Mouse (Mus musculus) midbrain, postnatal 0 days (tissue): ENCODE measurements around the gene Dhrs11. TPM values are rescaled to one million over a fixed set of nuclear protein-coding genes. Genes with fewer than 3 reads are reported as not detected.

Experiments
- ATAC-seq: fragments of 200-750 bp; cut with Nextera tagmentation; 2 replicates; pipeline ENCODE4 v1.8.0; 2017; ENCODE audit warnings: moderate number of reproducible peaks, mild to moderate bottlenecking, moderate TSS enrichment, moderate library complexity; ENCODE audit not compliant: low FRiP score
- DNase-seq: peaks from one replicate; pipeline ENCODE4 v3.0.0-alpha.2; 2015; ENCODE audit warnings: low spot score
- H3K27ac ChIP-seq: fragments of 300-500 bp; sonication (generic); 2 replicates; pipeline ENCODE4 v1.5.1; 2014; ENCODE audit warnings: low read depth, mild to moderate bottlenecking, low read length, mixed read lengths
- H3K27me3 ChIP-seq: fragments of 300-500 bp; sonication (generic); 2 replicates; pipeline ENCODE4 v1.6.1; 2014; ENCODE audit warnings: low read length, control low read depth, mixed read lengths; ENCODE audit not compliant: insufficient read depth
- H3K36me3 ChIP-seq: fragments of 300-500 bp; sonication (generic); 2 replicates; pipeline ENCODE4 v1.6.1; 2014; ENCODE audit warnings: low read length, control low read depth, mixed read lengths; ENCODE audit not compliant: insufficient read depth
- H3K4me1 ChIP-seq: fragments of 300-500 bp; sonication (generic); 2 replicates; pipeline ENCODE4 v1.6.1; 2014; ENCODE audit warnings: mild to moderate bottlenecking, control low read depth, antibody characterized with exemption, low read length, mixed read lengths; ENCODE audit not compliant: insufficient read depth
- H3K4me2 ChIP-seq: fragments of 300-500 bp; sonication (generic); 2 replicates; pipeline ENCODE4 v1.6.1; 2014; ENCODE audit warnings: low read depth, mild to moderate bottlenecking, low read length, mixed read lengths; ENCODE audit not compliant: poor library complexity, severe bottlenecking
- H3K4me3 ChIP-seq: fragments of 300-500 bp; sonication (generic); 2 replicates; pipeline ENCODE4 v1.5.1; 2014; ENCODE audit warnings: low read depth, mild to moderate bottlenecking, low read length, moderate library complexity
- H3K9ac ChIP-seq: fragments of 300-500 bp; sonication (generic); replicated peaks from 2 replicates; pipeline ENCODE4 v1.6.1; 2014; ENCODE audit warnings: mild to moderate bottlenecking, low read length, moderate library complexity, mixed read lengths; ENCODE audit not compliant: poor library complexity, severe bottlenecking
- H3K9me3 ChIP-seq: fragments of 300-500 bp; sonication (generic); 2 replicates; pipeline ENCODE4 v1.6.1; 2016; ENCODE audit warnings: low read length, control low read depth
- CTCF ChIP-seq: IDR thresholded peaks from 2 replicates; pipeline ENCODE4 v1.5.1; 2016; ENCODE audit warnings: antibody characterized with exemption, mild to moderate bottlenecking
- WGBS: fragments of 180-500 bp; shearing (Covaris S2); extraction: QIAGEN DNeasy Blood & Tissue Kit; methylation state at CpG from one replicate; pipeline ENCODE4 v1.1.7; 2014; 5-methylcytosine and 5-hydroxymethylcytosine counted together
- polyA plus RNA-seq: library from polyadenylated mRNA; unstranded; fragments of >200 nt; fragmentation: Nextera tagmentation; extraction: Ambion mirVana; gene quantifications from 2 replicates; pipeline ENCODE4 v1.2.1, GENCODE M21; 2015
- total RNA-seq: library from RNA; depleted of rRNA; stranded (reverse); fragments of >200 nt; gene quantifications from 2 replicates; pipeline ENCODE4 v1.2.3, GENCODE M21; 2014

The Dhrs11 gene
- total and polyA plus RNA-seq, 2 experiments from 2014 or later = 9.1 to 10.1 TPM

- H3K9ac ChIP-seq = peak overlapping the region; percentile 74
- TF ChIP-seq CTCF = peak; percentile 91
- H3K4me1 ChIP-seq = no peaks in the 10 kb centered on the region
- peak overlapping the region; percentile 97 for H3K4me2 ChIP-seq
- H3K27me3 ChIP-seq = no peaks in the 10 kb centered on the region
- H3K9me3 ChIP-seq = no peaks in the 10 kb centered on the region
- H3K27ac ChIP-seq = peak overlapping the region; percentile 65
- ATAC-seq (peak; percentile 38; the same call in 1 of the 2 replicates), DNase-seq (peak; percentile 88)
- WGBS = under 1% methylated on average over 39 of the region's 39 CpGs
- no peaks in the 10 kb centered on the region; the same call in 1 of the 2 replicates for H3K36me3 ChIP-seq
- peak overlapping the region; percentile 76 for H3K4me3 ChIP-seq
Observed at GRCm38 (mm10) chr11:84818085-84818960, 10.5 kb downstream of the Dhrs11 start.

DNA sequence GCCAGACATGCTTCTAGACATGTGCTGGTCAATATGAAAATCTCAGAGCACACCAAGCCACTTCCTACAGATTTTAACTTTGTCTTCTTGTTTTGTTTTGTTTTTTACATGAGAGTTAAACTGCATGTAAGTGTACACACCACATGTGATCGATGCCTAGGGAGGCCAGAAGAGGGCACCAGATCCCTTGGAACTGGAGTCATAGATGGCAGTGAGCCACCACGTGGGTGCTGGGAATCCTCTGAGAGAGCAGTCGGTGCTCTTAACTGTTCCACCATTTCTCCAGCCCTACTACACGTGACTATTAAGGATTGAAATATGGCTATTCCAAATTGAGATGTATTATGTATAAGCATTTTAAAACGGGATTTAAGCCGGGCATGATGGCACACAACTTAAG is 11.4 kb downstream of the Dhrs11 start:
- Histone ChIP-seq H3K4me1 (no peaks in the 10 kb centered on the region), H3K36me3 (no peaks in the 10 kb centered on the region; the same call in 1 of the 2 replicates), H3K27ac (no peak overlapping the region), H3K27me3 (no peaks in the 10 kb centered on the region), H3K4me3 (no peak overlapping the region), H3K9me3 (no peaks in the 10 kb centered on the region), H3K9ac (no peak overlapping the region), H3K4me2 (no peak overlapping the region)
- ATAC-seq (no peak), DNase-seq (peak; percentile 31)
- WGBS = 80% methylated on average over 6 of the region's 6 CpGs
- peak; percentile 58 for TF ChIP-seq CTCF

DNA sequence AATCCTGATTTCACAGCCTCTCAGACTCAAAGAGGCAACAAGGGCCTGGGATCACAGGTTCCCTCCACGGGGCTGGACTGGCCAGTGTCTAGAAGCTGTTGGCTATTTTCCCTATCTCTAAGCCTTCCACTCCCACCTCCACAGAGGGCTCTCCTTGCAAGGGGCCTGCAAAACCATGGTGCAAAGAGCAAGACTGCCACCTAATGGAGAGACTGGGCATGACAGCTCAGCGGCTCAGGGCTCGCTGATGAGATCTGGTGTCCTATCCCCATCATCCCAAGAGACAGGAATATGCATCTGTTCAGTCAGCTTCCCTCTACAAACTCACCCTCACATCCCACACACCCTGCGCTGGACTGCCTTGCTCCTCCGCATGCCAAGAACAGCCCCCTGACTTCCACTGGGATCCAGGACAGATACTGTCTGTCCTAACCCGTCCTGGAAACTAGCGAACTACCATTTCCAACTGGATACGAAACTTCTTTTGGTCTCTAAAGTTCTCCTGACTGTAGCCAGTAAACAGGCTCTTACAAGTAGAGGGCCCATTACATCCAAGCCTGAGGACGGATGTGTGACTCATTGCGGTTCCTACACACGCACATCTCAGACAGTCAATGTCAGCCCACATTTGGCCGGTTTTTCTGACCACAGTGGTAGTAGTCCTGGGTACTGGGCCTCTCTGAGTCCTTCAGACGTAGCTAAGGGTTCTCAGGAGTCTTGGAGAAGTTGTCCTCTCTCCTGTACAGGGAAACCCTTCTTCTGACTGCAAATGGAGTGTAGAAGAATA is 14.9 kb downstream of the Dhrs11 start:
- Histone ChIP-seq H3K27ac (no peak overlapping the region), H3K4me1 (no peaks in the 10 kb centered on the region), H3K9me3 (no peaks in the 10 kb centered on the region), H3K9ac (no peak overlapping the region), H3K4me2 (no peak overlapping the region), H3K36me3 (no peaks in the 10 kb centered on the region; the same call in 1 of the 2 replicates), H3K27me3 (no peaks in the 10 kb centered on the region), H3K4me3 (no peak overlapping the region)
- WGBS = 57% methylated on average over 13 of the region's 13 CpGs
- DNase-seq (peak; percentile 83), ATAC-seq (peak; percentile 32; the same call in 1 of the 2 replicates)
- peak; percentile 98 for TF ChIP-seq CTCF

GRCm38 (mm10) chr11:84804373-84804772 is 24.4 kb downstream of the Dhrs11 start:
- Histone ChIP-seq H3K4me3 (no peak overlapping the region), H3K9me3 (no peaks in the 10 kb centered on the region), H3K27me3 (no peaks in the 10 kb centered on the region), H3K9ac (no peak overlapping the region), H3K4me1 (no peaks in the 10 kb centered on the region), H3K27ac (no peak overlapping the region), H3K36me3 (no peaks in the 10 kb centered on the region), H3K4me2 (no peak overlapping the region)
- no peak for TF ChIP-seq CTCF
- 92% methylated on average over 4 of the region's 4 CpGs for WGBS
- no peak for ATAC-seq
- no peak for DNase-seq

- 0 out of 2 replicates have a peak, but pooled peaks have one; percentile 54 for ATAC-seq
- Histone ChIP-seq H3K27ac (no peak overlapping the region), H3K4me3 (no peak overlapping the region)
Observed at GRCm38 (mm10) chr11:84797627-84798353, 31.0 kb downstream of the Dhrs11 start.

More at GRCm38 (mm10) chr11:84797627-84798353, 31.0 kb downstream of the Dhrs11 start:
- WGBS = 17% methylated on average over 21 of the region's 21 CpGs
- no peaks in the 10 kb centered on the region for H3K4me1 ChIP-seq
- H3K4me2 ChIP-seq = no peak overlapping the region
- no peaks in the 10 kb centered on the region for H3K36me3 ChIP-seq
- peak; percentile 97 for TF ChIP-seq CTCF
- no peak overlapping the region for H3K9ac ChIP-seq
- H3K27me3 ChIP-seq = no peaks in the 10 kb centered on the region
- peak; percentile 85 for DNase-seq
- H3K9me3 ChIP-seq = no peaks in the 10 kb centered on the region
